Mouse (Mus musculus) myocyte (in vitro differentiated cells): ENCODE data around the gene Kif14.

Experiments used
- MYOD1 ChIP-seq, 3 experiments: IDR thresholded peaks; one replicate each; pipeline ENCODE4 v1.6.1; 2011; ENCODE audit warnings: control low read depth in 2 of 3, low read depth in 2 of 3, mild to moderate bottlenecking in 2 of 3, moderate library complexity in 1 of 3; ENCODE audit not compliant: insufficient read length in 2 of 3, control insufficient read depth in 1 of 3
- POLR2A ChIP-seq: IDR thresholded peaks from one replicate; pipeline ENCODE4 v1.6.1; 2011; ENCODE audit warnings: low read depth, mild to moderate bottlenecking, control low read depth, moderate library complexity; ENCODE audit not compliant: insufficient read length
- POLR2AphosphoS2 ChIP-seq: IDR thresholded peaks from one replicate; pipeline ENCODE4 v1.6.1; 2011; ENCODE audit warnings: low read depth, control low read depth; ENCODE audit not compliant: insufficient read length
- TCF3 ChIP-seq: IDR thresholded peaks from one replicate; pipeline ENCODE4 v1.6.1; 2011; ENCODE audit warnings: low read depth, control low read depth; ENCODE audit not compliant: insufficient read length
- USF1 ChIP-seq: IDR thresholded peaks from one replicate; pipeline ENCODE4 v1.6.1; 2011; ENCODE audit warnings: low read depth, mild to moderate bottlenecking, control low read depth, moderate library complexity

- TF ChIP-seq POLR2A (no peak), POLR2AphosphoS2 (no peak), USF1 (no peak), MYOD1 (IDR thresholded peaks at IDR 0.05; ENCODE audit: control insufficient read depth in 1 of 3, insufficient read length in 2 of 3, low read depth in 2 of 3) (no peak), TCF3 (no peak)
Observed at GRCm38 (mm10) chr1:136564963-136565362, 98.8 kb downstream of the Kif14 start.
